Mouse (Mus musculus): ENCODE measurements around the gene Arpc5.

DNA sequence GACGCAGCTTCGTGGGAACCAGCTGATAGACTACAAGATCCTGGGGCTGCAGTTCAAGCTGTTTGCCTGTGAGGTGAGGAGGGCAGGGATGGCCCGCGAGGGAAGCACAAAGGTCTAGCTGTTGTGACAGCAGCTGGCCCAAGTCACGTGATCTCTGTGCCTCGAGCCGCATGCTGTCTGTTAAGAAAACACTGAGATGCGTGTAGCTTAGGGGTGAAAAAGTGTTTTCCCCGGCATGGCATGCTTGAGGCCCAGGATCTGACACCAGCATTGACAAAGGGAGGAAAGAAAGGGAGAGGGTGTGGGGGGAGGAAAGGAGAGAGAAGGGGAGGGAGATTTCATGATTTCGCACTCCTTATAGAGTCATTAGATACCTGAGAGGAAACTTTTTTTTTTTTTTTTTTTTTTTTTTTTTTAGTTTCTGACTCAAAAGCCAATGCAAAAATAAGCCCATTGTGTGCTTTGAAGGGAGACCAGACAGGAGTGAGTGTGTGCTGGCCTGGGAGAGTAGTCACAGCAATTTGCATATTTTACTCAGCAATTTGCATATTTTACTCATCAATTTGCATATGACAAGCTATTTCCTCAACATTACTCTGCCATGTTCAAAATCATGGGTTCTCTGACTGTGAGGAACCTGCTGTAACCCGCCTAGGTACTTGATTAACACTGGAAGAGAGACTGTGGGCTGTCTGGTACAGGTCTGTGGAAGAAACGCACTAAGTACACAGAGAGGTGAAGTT is 50.9 kb downstream of the Arpc5 start:
- TF ChIP-seq CTCF (IDR thresholded peaks at IDR 0.05; ENCODE audit: low read depth), result no peak
- TF ChIP-seq EP300 (IDR thresholded peaks at IDR 0.05; ENCODE audit: low read depth), result no peak
